Mouse (Mus musculus) kidney, embryonic 16.5 days (tissue): ENCODE data around the gene Ccnh. TPM values are rescaled to one million over a fixed set of nuclear protein-coding genes. Genes with fewer than 3 reads are reported as not detected.

ENCODE experiments used
- ATAC-seq: fragments of 200-750 bp; cut with Nextera tagmentation; 2 replicates; pipeline ENCODE4 v1.8.0; 2017; ENCODE audit warnings: moderate TSS enrichment; ENCODE audit not compliant: low FRiP score, low TSS enrichment
- H3K27ac ChIP-seq: fragments of 300-500 bp; sonication (generic); 2 replicates; pipeline ENCODE4 v1.5.1; 2014; ENCODE audit warnings: low read length
- H3K27me3 ChIP-seq: fragments of 300-500 bp; sonication (generic); 2 replicates; pipeline ENCODE4 v1.6.1; 2014; ENCODE audit warnings: low read length, control low read depth, mixed read lengths; ENCODE audit not compliant: insufficient read depth
- H3K36me3 ChIP-seq: fragments of 300-500 bp; sonication (generic); 2 replicates; pipeline ENCODE4 v1.6.1; 2014; ENCODE audit warnings: low read length, control low read depth, mixed read lengths; ENCODE audit not compliant: insufficient read depth
- H3K4me1 ChIP-seq: fragments of 300-500 bp; sonication (generic); 2 replicates; pipeline ENCODE4 v1.6.1; 2014; ENCODE audit warnings: low read length, control low read depth, mixed read lengths; ENCODE audit not compliant: insufficient read depth
- H3K4me2 ChIP-seq: fragments of 300-500 bp; sonication (generic); replicated peaks from 2 replicates; pipeline ENCODE4 v1.6.1; 2014; ENCODE audit warnings: low read depth, low read length
- H3K4me3 ChIP-seq: fragments of 300-500 bp; sonication (generic); 2 replicates; pipeline ENCODE4 v1.5.1; 2014; ENCODE audit warnings: mild to moderate bottlenecking, low read length
- H3K9ac ChIP-seq: fragments of 300-500 bp; sonication (generic); replicated peaks from 2 replicates; pipeline ENCODE4 v1.6.1; 2014; ENCODE audit warnings: low read length
- H3K9me3 ChIP-seq: fragments of 300-500 bp; sonication (generic); 2 replicates; pipeline ENCODE4 v1.6.1; 2016; ENCODE audit warnings: low read length, control low read depth
- whole genome bisulfite sequencing: fragments of 180-500 bp; shearing (Covaris S2); extraction: QIAGEN DNeasy Blood & Tissue Kit; methylation state at CpG from one replicate; pipeline ENCODE4 v1.1.7; 2014; 5-methylcytosine and 5-hydroxymethylcytosine counted together
- polyA plus RNA-seq: library from polyadenylated mRNA; unstranded; fragments of >200 nt; fragmentation: Nextera tagmentation; extraction: Ambion mirVana; gene quantifications from 2 replicates; pipeline ENCODE4 v1.2.1, GENCODE M21; 2015

Ccnh gene
- polyA plus RNA-seq, 1 experiment from 2014 or later = 83.0 TPM

DNA sequence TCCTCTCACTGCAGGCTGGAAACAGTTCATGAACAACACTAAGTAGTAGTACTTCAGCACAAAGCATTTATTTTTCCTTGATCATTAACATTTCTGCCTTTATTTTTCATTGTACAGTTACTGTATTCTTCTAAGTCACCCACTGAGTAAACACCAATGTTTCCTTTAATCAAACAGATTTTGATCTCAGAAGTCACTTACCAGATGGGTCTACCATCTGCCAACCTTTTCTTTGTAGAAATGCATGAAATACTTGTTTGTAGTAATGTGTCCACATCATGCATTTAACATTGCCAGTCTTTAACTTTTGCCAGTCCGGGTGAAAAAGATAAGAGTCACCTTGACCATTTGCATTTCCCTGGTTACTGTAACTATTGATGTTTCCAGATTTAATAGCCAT, 21.1 kb downstream of the Ccnh start:
- no peak overlapping the region for H3K4me2 ChIP-seq
- WGBS = 87% methylated on average over 1 of the region's 1 CpGs
- H3K4me1 ChIP-seq = no peaks in the 10 kb centered on the region
- H3K9me3 ChIP-seq = no peaks in the 10 kb centered on the region
- H3K4me3 ChIP-seq = no peak overlapping the region
- peaks cover 16% of the 10 kb centered on the region for H3K36me3 ChIP-seq
- no peak for ATAC-seq
- no peak overlapping the region for H3K27ac ChIP-seq
- no peak overlapping the region for H3K9ac ChIP-seq
- no peaks in the 10 kb centered on the region for H3K27me3 ChIP-seq

GRCm38 (mm10) chr13:85218656-85219055, 29.4 kb downstream of the Ccnh start:
- Histone ChIP-seq H3K9ac (no peak overlapping the region), H3K36me3 (peaks cover 22% of the 10 kb centered on the region), H3K4me2 (no peak overlapping the region), H3K4me1 (no peaks in the 10 kb centered on the region), H3K27me3 (no peaks in the 10 kb centered on the region), H3K4me3 (no peak overlapping the region), H3K9me3 (no peaks in the 10 kb centered on the region), H3K27ac (no peak overlapping the region)
- ATAC-seq = no peak
- WGBS = 69% methylated on average over 4 of the region's 4 CpGs

- H3K4me3 ChIP-seq = no peak overlapping the region
- WGBS = 95% methylated on average over 7 of the region's 7 CpGs
- H3K27ac ChIP-seq = no peak overlapping the region
- no peak overlapping the region for H3K4me2 ChIP-seq
- H3K9me3 ChIP-seq = no peaks in the 10 kb centered on the region
- ATAC-seq = no peak
- H3K27me3 ChIP-seq = no peaks in the 10 kb centered on the region
- peaks cover 10% of the 10 kb centered on the region; the same call in 1 of the 2 replicates for H3K36me3 ChIP-seq
- no peaks in the 10 kb centered on the region for H3K4me1 ChIP-seq
- H3K9ac ChIP-seq = no peak overlapping the region
Measured at GRCm38 (mm10) chr13:85238760-85239159, 49.6 kb downstream of the Ccnh start.

Other genes starting within 250 kb of the Ccnh start
- 36.6 and 45.5 TPM in 2 replicates for gene Rasa1, start 99.7 kb downstream of the Ccnh start, polyA plus RNA-seq